Mouse (Mus musculus): Measurements from ENCODE around the gene Enpep. TPM values are rescaled to one million over a fixed set of nuclear protein-coding genes. Genes with fewer than 3 reads are reported as not detected.

The Enpep gene
- polyA plus RNA-seq (2014; fragmentation: Nextera tagmentation; extraction: Ambion mirVana): 0.93 and 1.1 TPM in 2 replicates

GRCm38 (mm10) chr3:129332586-129332985 lies at the start of gene Enpep:
TSS of gene Enpep (minus strand) at chr3:129332720.
- Histone ChIP-seq H3K4me2 (ENCODE audit: low read depth, low read length) (no peak within 1 kb of the TSS; the same call in 1 of the 2 replicates), H3K9me3 (replicated peaks; ENCODE audit: control insufficient read depth, low read length) (no peaks in the 10 kb centered on the region), H3K4me3 (ENCODE audit: low read depth, low read length) (no peak within 1 kb of the TSS), H3K9ac (replicated peaks; ENCODE audit: low read length) (no peak within 1 kb of the TSS), H3K27me3 (ENCODE audit: control insufficient read depth, insufficient read depth, low read length) (no peaks in the 10 kb centered on the region), H3K27ac (replicated peaks; ENCODE audit: low read depth, low read length) (no peak within 1 kb of the TSS), H3K36me3 (replicated peaks; ENCODE audit: control insufficient read depth, insufficient read depth, low read depth, low read length) (no peaks in the 10 kb centered on the region), H3K4me1 (ENCODE audit: control insufficient read depth, insufficient read depth, low read length) (no peaks in the 10 kb centered on the region)
- ATAC-seq (replicated peaks; ENCODE audit: insufficient number of reproducible peaks, low FRiP score, low TSS enrichment, low read depth) (no peak), DNase-seq (ENCODE audit: low spot score) (no peak)
- 61% methylated on average over 13 of the region's 13 CpGs for WGBS

GRCm38 (mm10) chr3:129379109-129379508 lies 46.6 kb upstream of the Enpep start:
- no peak overlapping the region for H3K4me2 ChIP-seq (ENCODE audit: low read depth, low read length)
- no peak overlapping the region for H3K4me3 ChIP-seq (ENCODE audit: low read depth, low read length)
- ATAC-seq (replicated peaks; ENCODE audit: insufficient number of reproducible peaks, low FRiP score, low TSS enrichment, low read depth) (no peak), DNase-seq (ENCODE audit: low spot score) (no peak)
- no peaks in the 10 kb centered on the region for H3K36me3 ChIP-seq (replicated peaks; ENCODE audit: control insufficient read depth, insufficient read depth, low read depth, low read length)
- no peaks in the 10 kb centered on the region for H3K4me1 ChIP-seq (ENCODE audit: control insufficient read depth, insufficient read depth, low read length)
- H3K9ac ChIP-seq (replicated peaks; ENCODE audit: low read length): no peak overlapping the region
- H3K27me3 ChIP-seq (ENCODE audit: control insufficient read depth, insufficient read depth, low read length): no peaks in the 10 kb centered on the region
- H3K9me3 ChIP-seq (replicated peaks; ENCODE audit: control insufficient read depth, low read length): no peaks in the 10 kb centered on the region
- WGBS: 83% methylated on average over 3 of the region's 3 CpGs
- no peak overlapping the region for H3K27ac ChIP-seq (replicated peaks; ENCODE audit: low read depth, low read length)

- Histone ChIP-seq H3K9me3 (replicated peaks; ENCODE audit: control insufficient read depth, low read length) (no peaks in the 10 kb centered on the region), H3K36me3 (replicated peaks; ENCODE audit: control insufficient read depth, insufficient read depth, low read depth, low read length) (no peaks in the 10 kb centered on the region), H3K9ac (replicated peaks; ENCODE audit: low read length) (no peak overlapping the region), H3K4me3 (ENCODE audit: low read depth, low read length) (no peak overlapping the region), H3K27me3 (ENCODE audit: control insufficient read depth, insufficient read depth, low read length) (no peaks in the 10 kb centered on the region), H3K27ac (replicated peaks; ENCODE audit: low read depth, low read length) (no peak overlapping the region), H3K4me2 (ENCODE audit: low read depth, low read length) (no peak overlapping the region), H3K4me1 (ENCODE audit: control insufficient read depth, insufficient read depth, low read length) (no peaks in the 10 kb centered on the region)
- WGBS: 92% methylated on average over 3 of the region's 3 CpGs
- no peak for ATAC-seq (replicated peaks; ENCODE audit: insufficient number of reproducible peaks, low FRiP score, low TSS enrichment, low read depth)
- no peak for DNase-seq (ENCODE audit: low spot score)
Measured at GRCm38 (mm10) chr3:129375087-129375486, 42.6 kb upstream of the Enpep start.

GRCm38 (mm10) chr3:129373108-129373507 lies 40.6 kb upstream of the Enpep start:
- WGBS: 26% methylated on average over 2 of the region's 2 CpGs
- no peaks in the 10 kb centered on the region for H3K9me3 ChIP-seq (replicated peaks; ENCODE audit: control insufficient read depth, low read length)
- no peak for DNase-seq (ENCODE audit: low spot score)
- H3K27me3 ChIP-seq (ENCODE audit: control insufficient read depth, insufficient read depth, low read length): no peaks in the 10 kb centered on the region
- no peak overlapping the region for H3K4me2 ChIP-seq (ENCODE audit: low read depth, low read length)
- ATAC-seq (replicated peaks; ENCODE audit: insufficient number of reproducible peaks, low FRiP score, low TSS enrichment, low read depth): no peak
- no peak overlapping the region for H3K9ac ChIP-seq (replicated peaks; ENCODE audit: low read length)
- H3K27ac ChIP-seq (replicated peaks; ENCODE audit: low read depth, low read length): no peak overlapping the region
- no peak overlapping the region for H3K4me3 ChIP-seq (ENCODE audit: low read depth, low read length)
- no peaks in the 10 kb centered on the region for H3K36me3 ChIP-seq (replicated peaks; ENCODE audit: control insufficient read depth, insufficient read depth, low read depth, low read length)
- no peaks in the 10 kb centered on the region for H3K4me1 ChIP-seq (ENCODE audit: control insufficient read depth, insufficient read depth, low read length)

- WGBS: 74% methylated on average over 3 of the region's 3 CpGs
- Histone ChIP-seq H3K4me2 (ENCODE audit: low read depth, low read length) (no peak overlapping the region), H3K9me3 (replicated peaks; ENCODE audit: control insufficient read depth, low read length) (no peaks in the 10 kb centered on the region), H3K4me1 (ENCODE audit: control insufficient read depth, insufficient read depth, low read length) (no peaks in the 10 kb centered on the region), H3K4me3 (ENCODE audit: low read depth, low read length) (no peak overlapping the region), H3K9ac (replicated peaks; ENCODE audit: low read length) (no peak overlapping the region), H3K27me3 (ENCODE audit: control insufficient read depth, insufficient read depth, low read length) (no peaks in the 10 kb centered on the region), H3K27ac (replicated peaks; ENCODE audit: low read depth, low read length) (no peak overlapping the region), H3K36me3 (replicated peaks; ENCODE audit: control insufficient read depth, insufficient read depth, low read depth, low read length) (no peaks in the 10 kb centered on the region)
- ATAC-seq (replicated peaks; ENCODE audit: insufficient number of reproducible peaks, low FRiP score, low TSS enrichment, low read depth) (no peak), DNase-seq (ENCODE audit: low spot score) (no peak)
Measured at GRCm38 (mm10) chr3:129369491-129369890, 37.0 kb upstream of the Enpep start.

- no peak overlapping the region for H3K9ac ChIP-seq (replicated peaks; ENCODE audit: low read length)
- no peaks in the 10 kb centered on the region for H3K9me3 ChIP-seq (replicated peaks; ENCODE audit: control insufficient read depth, low read length)
- no peaks in the 10 kb centered on the region for H3K36me3 ChIP-seq (replicated peaks; ENCODE audit: control insufficient read depth, insufficient read depth, low read depth, low read length)
- no peaks in the 10 kb centered on the region for H3K27me3 ChIP-seq (ENCODE audit: control insufficient read depth, insufficient read depth, low read length)
- no peak overlapping the region for H3K4me3 ChIP-seq (ENCODE audit: low read depth, low read length)
- no peak for ATAC-seq (replicated peaks; ENCODE audit: insufficient number of reproducible peaks, low FRiP score, low TSS enrichment, low read depth)
- WGBS: 66% methylated on average over 1 of the region's 1 CpGs
- H3K27ac ChIP-seq (replicated peaks; ENCODE audit: low read depth, low read length): no peak overlapping the region
- no peak overlapping the region for H3K4me2 ChIP-seq (ENCODE audit: low read depth, low read length)
- DNase-seq (ENCODE audit: low spot score): no peak
- no peaks in the 10 kb centered on the region for H3K4me1 ChIP-seq (ENCODE audit: control insufficient read depth, insufficient read depth, low read length)
Measured at GRCm38 (mm10) chr3:129365919-129366318, 33.4 kb upstream of the Enpep start.

GRCm38 (mm10) chr3:129364818-129365390 lies 32.4 kb upstream of the Enpep start:
- 78% methylated on average over 2 of the region's 2 CpGs for WGBS
- H3K9me3 ChIP-seq (replicated peaks; ENCODE audit: control insufficient read depth, low read length): no peaks in the 10 kb centered on the region
- DNase-seq (ENCODE audit: low spot score) (no peak), ATAC-seq (replicated peaks; ENCODE audit: insufficient number of reproducible peaks, low FRiP score, low TSS enrichment, low read depth) (no peak)
- no peak overlapping the region for H3K4me3 ChIP-seq (ENCODE audit: low read depth, low read length)
- H3K36me3 ChIP-seq (replicated peaks; ENCODE audit: control insufficient read depth, insufficient read depth, low read depth, low read length): no peaks in the 10 kb centered on the region
- no peak overlapping the region for H3K27ac ChIP-seq (replicated peaks; ENCODE audit: low read depth, low read length)
- no peaks in the 10 kb centered on the region for H3K4me1 ChIP-seq (ENCODE audit: control insufficient read depth, insufficient read depth, low read length)
- no peak overlapping the region for H3K9ac ChIP-seq (replicated peaks; ENCODE audit: low read length)
- no peak overlapping the region for H3K4me2 ChIP-seq (ENCODE audit: low read depth, low read length)
- no peaks in the 10 kb centered on the region for H3K27me3 ChIP-seq (ENCODE audit: control insufficient read depth, insufficient read depth, low read length)

GRCm38 (mm10) chr3:129363426-129363825 lies 30.9 kb upstream of the Enpep start:
- Histone ChIP-seq H3K4me2 (ENCODE audit: low read depth, low read length) (no peak overlapping the region), H3K4me1 (ENCODE audit: control insufficient read depth, insufficient read depth, low read length) (no peaks in the 10 kb centered on the region), H3K4me3 (ENCODE audit: low read depth, low read length) (no peak overlapping the region), H3K27ac (replicated peaks; ENCODE audit: low read depth, low read length) (no peak overlapping the region), H3K9ac (replicated peaks; ENCODE audit: low read length) (no peak overlapping the region), H3K27me3 (ENCODE audit: control insufficient read depth, insufficient read depth, low read length) (no peaks in the 10 kb centered on the region), H3K36me3 (replicated peaks; ENCODE audit: control insufficient read depth, insufficient read depth, low read depth, low read length) (no peaks in the 10 kb centered on the region), H3K9me3 (replicated peaks; ENCODE audit: control insufficient read depth, low read length) (no peaks in the 10 kb centered on the region)
- DNase-seq (ENCODE audit: low spot score) (no peak), ATAC-seq (replicated peaks; ENCODE audit: insufficient number of reproducible peaks, low FRiP score, low TSS enrichment, low read depth) (no peak)
- 89% methylated on average over 1 of the region's 1 CpGs for WGBS

Data from embryonic facial prominence, embryonic 11.5 days (tissue).